Mouse (Mus musculus) lung, postnatal 0 days (tissue): ENCODE data around the gene Apol10a.
"Not testable (repeated sequence)": the region's sequence is repeated elsewhere in the genome, so short reads cannot be mapped to it uniquely, and the experiment has no call there.

ENCODE experiments used
- CTCF ChIP-seq: IDR thresholded peaks from 2 replicates; pipeline ENCODE4 v1.5.1; 2016; ENCODE audit warnings: antibody characterized with exemption, mild to moderate bottlenecking
- EP300 ChIP-seq: IDR thresholded peaks from 2 replicates; pipeline ENCODE4 v1.6.1; 2016; ENCODE audit warnings: antibody characterized with exemption, mild to moderate bottlenecking, control low read depth

DNA sequence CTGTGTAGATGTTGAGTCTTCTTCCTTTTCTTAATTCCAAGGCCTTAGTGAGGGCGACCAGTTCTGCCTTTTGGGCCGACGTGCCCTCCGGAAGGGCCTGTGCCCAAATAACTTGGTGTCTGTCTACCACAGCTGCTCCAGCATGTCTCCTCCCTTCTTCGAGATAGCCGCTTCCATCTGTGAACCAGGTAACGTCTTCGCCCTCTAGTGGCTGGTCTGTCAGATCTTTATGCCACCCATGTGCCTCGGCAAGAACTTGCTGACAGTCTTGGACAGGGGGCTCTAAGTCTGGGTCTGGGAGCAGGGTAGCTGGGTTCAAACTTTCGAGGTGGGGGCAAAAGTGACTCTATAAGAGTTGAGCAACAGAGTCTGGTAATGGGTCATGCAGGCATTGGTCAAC lies 26.9 kb upstream of the Apol10a start:
- peak; percentile 50 for TF ChIP-seq CTCF
- TF ChIP-seq EP300 = not testable (repeated sequence)
